Mouse (Mus musculus): ENCODE results near the gene Appl1.

Gene Appl1

GRCm38 (mm10) chr14:26971106-26971789 is at the start of gene Appl1:
Gene Appl1, minus strand, starts transcription at chr14:26971232.
- in situ Hi-C loops (cut with MboI): no loop called here

GRCm38 (mm10) chr14:27019850-27020249 is 48.8 kb upstream of the Appl1 start:
- in situ Hi-C loops (cut with MboI): no loop called here

- in situ Hi-C loops (cut with MboI): no loop called here
These were observed 46.9 kb upstream of the Appl1 start for GRCm38 (mm10) chr14:27017936-27018335.

- in situ Hi-C loops (cut with MboI): no loop called here
These were observed 42.6 kb upstream of the Appl1 start for GRCm38 (mm10) chr14:27013658-27014057.

GRCm38 (mm10) chr14:27011561-27011960 is 40.5 kb upstream of the Appl1 start:
- in situ Hi-C loops (cut with MboI): no loop called here

- in situ Hi-C loops (cut with MboI): no loop called here
These were observed 34.9 kb upstream of the Appl1 start for GRCm38 (mm10) chr14:27005937-27006336.

- in situ Hi-C loops (cut with MboI): no loop called here
These were observed 33.9 kb upstream of the Appl1 start for GRCm38 (mm10) chr14:27004906-27005305.

GRCm38 (mm10) chr14:27000386-27000785 is 29.4 kb upstream of the Appl1 start:
- in situ Hi-C loops (cut with MboI): no loop called here

GRCm38 (mm10) chr14:26996257-26996656 is 25.2 kb upstream of the Appl1 start:
- in situ Hi-C loops (cut with MboI): no loop called here

- in situ Hi-C loops (cut with MboI): no loop called here
These were observed 23.2 kb upstream of the Appl1 start, which contains the start of gene Hesx1 for GRCm38 (mm10) chr14:26994211-26994741. Gene Hesx1, plus strand, starts transcription at chr14:26994416.

GRCm38 (mm10) chr14:26993427-26993826 is 22.4 kb upstream of the Appl1 start:
- in situ Hi-C loops (cut with MboI): no loop called here

- in situ Hi-C loops (cut with MboI): no loop called here
These were observed 20.6 kb upstream of the Appl1 start for GRCm38 (mm10) chr14:26991622-26992021.

- in situ Hi-C loops (cut with MboI): no loop called here
These were observed 17.7 kb upstream of the Appl1 start for GRCm38 (mm10) chr14:26988694-26989093.

- in situ Hi-C loops (cut with MboI): no loop called here
These were observed 11.1 kb upstream of the Appl1 start for GRCm38 (mm10) chr14:26982150-26982530.

- in situ Hi-C loops (cut with MboI): no loop called here
These were observed 10.6 kb upstream of the Appl1 start for GRCm38 (mm10) chr14:26981494-26982149.

GRCm38 (mm10) chr14:26981021-26981420 is 10.0 kb upstream of the Appl1 start:
- in situ Hi-C loops (cut with MboI): no loop called here

GRCm38 (mm10) chr14:26979808-26980207 is 8.8 kb upstream of the Appl1 start:
- in situ Hi-C loops (cut with MboI): no loop called here

GRCm38 (mm10) chr14:26977500-26977899 is 6.5 kb upstream of the Appl1 start:
- in situ Hi-C loops (cut with MboI): no loop called here

GRCm38 (mm10) chr14:26976212-26976611 is 5.2 kb upstream of the Appl1 start:
- in situ Hi-C loops (cut with MboI): no loop called here

- in situ Hi-C loops (cut with MboI): no loop called here
These were observed 4.5 kb upstream of the Appl1 start for GRCm38 (mm10) chr14:26975490-26975889.

- in situ Hi-C loops (cut with MboI): no loop called here
These were observed 2.1 kb upstream of the Appl1 start for GRCm38 (mm10) chr14:26973089-26973488.

GRCm38 (mm10) chr14:26970439-26970932 is 546 bp downstream of the Appl1 start:
- in situ Hi-C loops (cut with MboI): no loop called here

GRCm38 (mm10) chr14:26969856-26970407 is 1.1 kb downstream of the Appl1 start:
- in situ Hi-C loops (cut with MboI): no loop called here

Measured in mature B cell (primary cell).